Mouse (Mus musculus): Measurements from ENCODE around the gene Cyp2a22.
"Not testable (repeated sequence)": the region's sequence is repeated elsewhere in the genome, so short reads cannot be mapped to it uniquely, and the experiment has no call there.

DNA sequence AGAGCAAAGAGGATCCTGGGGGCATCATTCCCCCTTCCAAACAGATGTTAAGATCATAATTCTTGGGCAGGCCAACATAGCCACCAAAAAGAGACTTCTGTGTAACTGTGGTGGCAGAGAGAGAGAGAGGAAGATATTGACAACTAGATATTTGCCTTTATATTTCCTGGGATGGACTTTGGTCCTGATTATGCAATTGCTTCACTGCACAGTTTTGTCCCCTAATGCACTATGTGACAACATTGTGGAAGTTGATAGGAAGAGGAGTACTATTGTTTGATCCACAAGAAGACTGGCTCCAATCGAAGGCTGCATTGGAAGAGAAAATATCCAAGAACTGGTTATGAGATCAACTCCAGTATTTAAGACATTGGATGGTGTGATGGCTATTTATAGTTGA is 42.8 kb upstream of the Cyp2a22 start:
- TF ChIP-seq CTCF (IDR thresholded peaks at IDR 0.05; ENCODE audit: low read depth); EP300 (optimal IDR thresholded peaks at IDR 0.05): not testable (repeated sequence)

Measured in stomach, postnatal 0 days (tissue).